Mouse (Mus musculus) liver, adult (tissue): Measurements from ENCODE around the gene Acad11.

ENCODE experiments used
- GATA4 ChIP-seq: IDR thresholded peaks from 2 replicates; pipeline ENCODE4 v1.6.1; 2014; ENCODE audit warnings: mild to moderate bottlenecking, low read length; ENCODE audit not compliant: insufficient replicate concordance

Gene Acad11

GRCm38 (mm10) chr9:104063244-104063961 lies at the start of gene Acad11:
Acad11 (plus strand) TSS chr9:104063377.
- no peak for TF ChIP-seq GATA4

- no peak for TF ChIP-seq GATA4
Measured at GRCm38 (mm10) chr9:104014526-104014925, 48.7 kb upstream of the Acad11 start.

- no peak for TF ChIP-seq GATA4
Measured at GRCm38 (mm10) chr9:104021026-104021425, 42.2 kb upstream of the Acad11 start.

- no peak for TF ChIP-seq GATA4
Measured at GRCm38 (mm10) chr9:104027186-104027585, 36.0 kb upstream of the Acad11 start.

- no peak for TF ChIP-seq GATA4
Measured at GRCm38 (mm10) chr9:104029861-104030260, 33.3 kb upstream of the Acad11 start.

- no peak for TF ChIP-seq GATA4
Measured at GRCm38 (mm10) chr9:104034231-104034630, 28.9 kb upstream of the Acad11 start.

- no peak for TF ChIP-seq GATA4
Measured at GRCm38 (mm10) chr9:104034718-104035117, 28.5 kb upstream of the Acad11 start.

GRCm38 (mm10) chr9:104035261-104036015 lies 27.7 kb upstream of the Acad11 start:
- TF ChIP-seq GATA4: no peak

- TF ChIP-seq GATA4: no peak
Measured at GRCm38 (mm10) chr9:104038266-104038665, 24.9 kb upstream of the Acad11 start.

GRCm38 (mm10) chr9:104039031-104039695 lies 24.0 kb upstream of the Acad11 start:
- TF ChIP-seq GATA4: no peak

GRCm38 (mm10) chr9:104039742-104040141 lies 23.4 kb upstream of the Acad11 start:
- TF ChIP-seq GATA4: no peak

- no peak for TF ChIP-seq GATA4
Measured at GRCm38 (mm10) chr9:104040362-104040761, 22.8 kb upstream of the Acad11 start, which contains the start of gene Gm28305. Gm28305 (plus strand) TSS chr9:104040662.

GRCm38 (mm10) chr9:104043676-104044075 lies 19.5 kb upstream of the Acad11 start:
- no peak for TF ChIP-seq GATA4

- TF ChIP-seq GATA4: no peak
Measured at GRCm38 (mm10) chr9:104051028-104051427, 12.1 kb upstream of the Acad11 start.

- no peak for TF ChIP-seq GATA4
Measured at GRCm38 (mm10) chr9:104062430-104063243, 540 bp upstream of the Acad11 start, which contains the start of gene Uba5. Uba5 (minus strand) TSS chr9:104063134.
